Mouse (Mus musculus): ENCODE data around the gene Dglucy. TPM values are rescaled to one million over a fixed set of nuclear protein-coding genes. Genes with fewer than 3 reads are reported as not detected.

Dglucy gene
- polyA plus RNA-seq, 1 experiment from 2014 or later, result 0.49 TPM

GRCm38 (mm10) chr12:100831021-100831420, 52.2 kb downstream of the Dglucy start:
- Histone ChIP-seq H3K4me1 (no peaks in the 10 kb centered on the region), H3K27me3 (ENCODE audit: insufficient read depth, poor library complexity, severe bottlenecking) (no peaks in the 10 kb centered on the region), H3K36me3 (no peaks in the 10 kb centered on the region), H3K4me3 (no peak overlapping the region), H3K9me3 (no peaks in the 10 kb centered on the region), H3K27ac (no peak overlapping the region)
- 73% methylated on average over 2 of the region's 2 CpGs for WGBS
- DNase-seq (ENCODE audit: low spot score), result peak; percentile 66

- H3K27me3 ChIP-seq (ENCODE audit: insufficient read depth, poor library complexity, severe bottlenecking), result no peaks in the 10 kb centered on the region
- no peak overlapping the region for H3K4me3 ChIP-seq
- WGBS, result 72% methylated on average over 8 of the region's 8 CpGs
- H3K27ac ChIP-seq, result no peak overlapping the region
- no peaks in the 10 kb centered on the region for H3K36me3 ChIP-seq
- no peaks in the 10 kb centered on the region for H3K4me1 ChIP-seq
- DNase-seq (ENCODE audit: low spot score), result peak; percentile 16
- no peaks in the 10 kb centered on the region for H3K9me3 ChIP-seq
These were observed 52.9 kb downstream of the Dglucy start for GRCm38 (mm10) chr12:100831629-100832325.

GRCm38 (mm10) chr12:100837208-100837607, 58.4 kb downstream of the Dglucy start:
- H3K27ac ChIP-seq, result no peak overlapping the region
- no peaks in the 10 kb centered on the region for H3K36me3 ChIP-seq
- peaks cover 10% of the 10 kb centered on the region; the same call in 1 of the 2 replicates for H3K27me3 ChIP-seq (ENCODE audit: insufficient read depth, poor library complexity, severe bottlenecking)
- H3K9me3 ChIP-seq, result no peaks in the 10 kb centered on the region
- H3K4me1 ChIP-seq, result peaks cover 16% of the 10 kb centered on the region
- no peak for DNase-seq (ENCODE audit: low spot score)
- 76% methylated on average over 3 of the region's 3 CpGs for WGBS
- no peak overlapping the region for H3K4me3 ChIP-seq

- Histone ChIP-seq H3K27me3 (ENCODE audit: insufficient read depth, poor library complexity, severe bottlenecking) (peaks cover 10% of the 10 kb centered on the region; the same call in 1 of the 2 replicates), H3K27ac (no peak overlapping the region), H3K9me3 (no peaks in the 10 kb centered on the region), H3K36me3 (no peaks in the 10 kb centered on the region), H3K4me1 (peaks cover 16% of the 10 kb centered on the region), H3K4me3 (no peak overlapping the region)
- WGBS, result 8% methylated on average over 8 of the region's 8 CpGs
- no peak for DNase-seq (ENCODE audit: low spot score)
These were observed 60.3 kb downstream of the Dglucy start for GRCm38 (mm10) chr12:100839079-100839600.

- H3K36me3 ChIP-seq, result no peaks in the 10 kb centered on the region
- 72% methylated on average over 6 of the region's 6 CpGs for WGBS
- H3K4me3 ChIP-seq, result no peak overlapping the region
- no peak overlapping the region for H3K27ac ChIP-seq
- H3K27me3 ChIP-seq (ENCODE audit: insufficient read depth, poor library complexity, severe bottlenecking), result peaks cover 10% of the 10 kb centered on the region; the same call in 1 of the 2 replicates
- H3K9me3 ChIP-seq, result no peaks in the 10 kb centered on the region
- peaks cover 16% of the 10 kb centered on the region for H3K4me1 ChIP-seq
- no peak for DNase-seq (ENCODE audit: low spot score)
These were observed 61.1 kb downstream of the Dglucy start for GRCm38 (mm10) chr12:100839926-100840325.

GRCm38 (mm10) chr12:100841211-100841792, 62.4 kb downstream of the Dglucy start:
- peaks cover 10% of the 10 kb centered on the region; the same call in 1 of the 2 replicates for H3K27me3 ChIP-seq (ENCODE audit: insufficient read depth, poor library complexity, severe bottlenecking)
- H3K36me3 ChIP-seq, result no peaks in the 10 kb centered on the region
- H3K4me3 ChIP-seq, result no peak overlapping the region
- H3K4me1 ChIP-seq, result peaks cover 16% of the 10 kb centered on the region
- 26% methylated on average over 3 of the region's 3 CpGs for WGBS
- no peaks in the 10 kb centered on the region for H3K9me3 ChIP-seq
- DNase-seq (ENCODE audit: low spot score), result peak; percentile 85
- no peak overlapping the region for H3K27ac ChIP-seq

GRCm38 (mm10) chr12:100843171-100843570, 64.3 kb downstream of the Dglucy start:
- Histone ChIP-seq H3K27me3 (ENCODE audit: insufficient read depth, poor library complexity, severe bottlenecking) (no peaks in the 10 kb centered on the region; the same call in 1 of the 2 replicates), H3K4me3 (no peak overlapping the region), H3K4me1 (peaks cover 16% of the 10 kb centered on the region), H3K27ac (no peak overlapping the region), H3K36me3 (no peaks in the 10 kb centered on the region), H3K9me3 (no peaks in the 10 kb centered on the region)
- WGBS, result 79% methylated on average over 4 of the region's 4 CpGs
- peak; percentile 51 for DNase-seq (ENCODE audit: low spot score)

GRCm38 (mm10) chr12:100844546-100844945, 65.7 kb downstream of the Dglucy start:
- WGBS, result 78% methylated on average over 7 of the region's 7 CpGs
- H3K4me3 ChIP-seq, result no peak overlapping the region

GRCm38 (mm10) chr12:100845829-100846228, 67.0 kb downstream of the Dglucy start:
- H3K4me3 ChIP-seq, result no peak overlapping the region
- 27% methylated on average over 2 of the region's 2 CpGs for WGBS
- no peak overlapping the region for H3K27ac ChIP-seq
- DNase-seq (ENCODE audit: low spot score), result peak; percentile 20
- H3K27me3 ChIP-seq (ENCODE audit: insufficient read depth, poor library complexity, severe bottlenecking), result peaks cover 14% of the 10 kb centered on the region; the same call in 1 of the 2 replicates
- H3K4me1 ChIP-seq, result 0 out of 2 replicates have a peak, but pooled peaks cover 5% of the 10 kb centered on the region
- H3K9me3 ChIP-seq, result no peaks in the 10 kb centered on the region
- no peaks in the 10 kb centered on the region for H3K36me3 ChIP-seq

More at GRCm38 (mm10) chr12:100844546-100844945, 65.7 kb downstream of the Dglucy start:
- Histone ChIP-seq H3K9me3 (no peaks in the 10 kb centered on the region), H3K36me3 (no peaks in the 10 kb centered on the region), H3K27me3 (ENCODE audit: insufficient read depth, poor library complexity, severe bottlenecking) (peaks cover 6% of the 10 kb centered on the region; the same call in 1 of the 2 replicates), H3K27ac (no peak overlapping the region), H3K4me1 (peaks cover 10% of the 10 kb centered on the region)
- DNase-seq (ENCODE audit: low spot score), result peak; percentile 61

GRCm38 (mm10) chr12:100846566-100846965, 67.7 kb downstream of the Dglucy start:
- H3K27ac ChIP-seq, result no peak overlapping the region
- 60% methylated on average over 1 of the region's 1 CpGs for WGBS

GRCm38 (mm10) chr12:100847437-100848080, 68.7 kb downstream of the Dglucy start:
- WGBS, result 83% methylated on average over 11 of the region's 11 CpGs

More at GRCm38 (mm10) chr12:100846566-100846965, 67.7 kb downstream of the Dglucy start:
- peak; percentile 53 for DNase-seq (ENCODE audit: low spot score)
- Histone ChIP-seq H3K4me1 (no peaks in the 10 kb centered on the region), H3K27me3 (ENCODE audit: insufficient read depth, poor library complexity, severe bottlenecking) (peaks cover 14% of the 10 kb centered on the region; the same call in 1 of the 2 replicates), H3K4me3 (no peak overlapping the region), H3K36me3 (no peaks in the 10 kb centered on the region), H3K9me3 (no peaks in the 10 kb centered on the region)

GRCm38 (mm10) chr12:100849421-100850138, 70.7 kb downstream of the Dglucy start:
- DNase-seq (ENCODE audit: low spot score), result no peak
- Histone ChIP-seq H3K27ac (no peak overlapping the region), H3K27me3 (ENCODE audit: insufficient read depth, poor library complexity, severe bottlenecking) (peaks cover 14% of the 10 kb centered on the region; the same call in 1 of the 2 replicates), H3K9me3 (no peaks in the 10 kb centered on the region), H3K4me3 (no peak overlapping the region), H3K36me3 (no peaks in the 10 kb centered on the region), H3K4me1 (no peaks in the 10 kb centered on the region)
- WGBS, result 72% methylated on average over 7 of the region's 7 CpGs

More at GRCm38 (mm10) chr12:100847437-100848080, 68.7 kb downstream of the Dglucy start:
- Histone ChIP-seq H3K4me3 (no peak overlapping the region), H3K27me3 (ENCODE audit: insufficient read depth, poor library complexity, severe bottlenecking) (peaks cover 14% of the 10 kb centered on the region; the same call in 1 of the 2 replicates), H3K27ac (no peak overlapping the region), H3K4me1 (no peaks in the 10 kb centered on the region), H3K9me3 (no peaks in the 10 kb centered on the region), H3K36me3 (no peaks in the 10 kb centered on the region)
- DNase-seq (ENCODE audit: low spot score), result peak; percentile 48

Data from heart, embryonic 10.5 days (tissue).